Mouse (Mus musculus): ENCODE measurements around the gene Pea15a. TPM values are rescaled to one million over a fixed set of nuclear protein-coding genes. Genes with fewer than 3 reads are reported as not detected.

Pea15a gene
- polyA plus RNA-seq, 1 experiment from 2014 or later = 436 TPM

DNA sequence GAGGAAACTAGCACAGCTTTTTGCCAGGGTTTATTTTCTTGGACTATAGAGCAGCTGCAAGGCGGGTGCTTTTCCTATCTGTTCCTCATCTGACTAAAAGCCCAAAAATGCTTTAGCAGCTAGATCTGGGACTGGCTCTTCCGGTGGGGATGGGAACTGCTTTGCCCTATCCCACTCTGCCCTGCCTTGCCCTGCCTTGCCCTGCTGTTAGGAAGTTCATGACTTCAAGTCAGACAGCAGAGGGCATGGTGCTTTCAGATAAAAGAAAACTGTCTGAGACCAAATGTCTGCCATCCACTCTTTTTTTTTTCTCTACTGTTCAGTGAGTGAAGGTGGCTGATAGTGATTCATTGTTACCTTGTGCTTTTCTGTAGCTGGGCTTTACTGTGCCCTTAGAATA lies 15.0 kb downstream of the Pea15a start:
- Histone ChIP-seq H3K27ac (ENCODE audit: low read depth, low read length) (no peak overlapping the region), H3K36me3 (ENCODE audit: control insufficient read depth, insufficient read depth, low read length) (peaks cover 94% of the 10 kb centered on the region), H3K4me3 (ENCODE audit: low read depth, low read length) (no peak overlapping the region), H3K9ac (ENCODE audit: low read length) (no peak overlapping the region), H3K4me1 (ENCODE audit: control insufficient read depth, insufficient read depth, low read length) (no peaks in the 10 kb centered on the region), H3K4me2 (ENCODE audit: low read length) (no peak overlapping the region), H3K9me3 (replicated peaks; ENCODE audit: control insufficient read depth, low read length) (no peaks in the 10 kb centered on the region), H3K27me3 (replicated peaks; ENCODE audit: control insufficient read depth, insufficient read depth, low read length) (no peaks in the 10 kb centered on the region)
- 90% methylated on average over 2 of the region's 2 CpGs for WGBS
- no peak for ATAC-seq
- DNase-seq (ENCODE audit: low spot score) = no peak

- DNase-seq (ENCODE audit: low spot score) = peak; percentile 24
- ATAC-seq = no peak
- Histone ChIP-seq H3K4me1 (ENCODE audit: control insufficient read depth, insufficient read depth, low read length) (no peaks in the 10 kb centered on the region), H3K4me2 (ENCODE audit: low read length) (no peak overlapping the region), H3K27ac (ENCODE audit: low read depth, low read length) (no peak overlapping the region), H3K9me3 (replicated peaks; ENCODE audit: control insufficient read depth, low read length) (no peaks in the 10 kb centered on the region), H3K36me3 (ENCODE audit: control insufficient read depth, insufficient read depth, low read length) (peaks cover 80% of the 10 kb centered on the region), H3K4me3 (ENCODE audit: low read depth, low read length) (no peak overlapping the region), H3K27me3 (replicated peaks; ENCODE audit: control insufficient read depth, insufficient read depth, low read length) (no peaks in the 10 kb centered on the region), H3K9ac (ENCODE audit: low read length) (no peak overlapping the region)
- WGBS = 69% methylated on average over 4 of the region's 4 CpGs
Measured at GRCm38 (mm10) chr1:172188891-172189290, 17.7 kb downstream of the Pea15a start.

DNA sequence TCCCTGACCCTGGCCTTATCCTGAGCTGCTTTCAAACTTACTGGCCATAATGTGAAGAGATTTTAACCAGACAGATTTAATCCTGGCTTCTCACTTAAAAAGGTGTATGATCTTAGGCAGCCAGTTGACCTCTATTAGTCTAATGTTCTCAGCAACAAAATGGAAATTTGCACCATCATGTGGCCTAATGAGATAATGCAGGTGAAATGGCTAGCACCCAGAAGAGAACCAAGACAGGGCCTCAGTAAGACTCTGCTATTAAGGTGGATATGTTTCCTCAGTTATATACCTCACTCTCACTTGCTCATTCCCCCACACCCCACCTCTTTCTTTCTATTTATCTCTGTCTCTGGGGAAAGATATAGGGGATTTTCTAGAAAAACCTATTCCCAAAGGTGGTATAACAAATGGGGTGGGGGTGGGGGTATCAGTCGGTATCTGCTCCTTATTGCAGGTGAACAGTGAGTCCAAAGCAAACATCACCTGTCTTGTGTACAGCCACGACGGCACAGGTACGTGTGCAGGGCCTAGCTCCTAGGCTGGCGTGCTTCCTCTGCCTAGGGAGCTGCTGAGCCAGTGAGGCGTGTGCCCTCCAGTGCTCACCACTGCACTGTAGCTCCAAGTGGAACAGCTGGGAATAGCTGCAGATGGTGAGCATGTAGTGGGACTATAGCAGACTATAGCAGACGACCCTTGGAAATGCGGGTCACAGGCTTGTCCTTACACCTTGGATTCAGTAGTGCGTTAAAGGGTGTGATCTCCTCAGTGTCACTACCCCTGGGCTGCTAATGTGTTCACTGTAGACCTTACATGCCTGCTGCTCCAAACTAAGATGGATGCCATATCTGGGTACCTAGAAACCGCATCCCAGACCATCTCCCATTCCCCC lies 20.0 kb downstream of the Pea15a start:
- H3K27ac ChIP-seq (ENCODE audit: low read depth, low read length) = no peak overlapping the region
- 97% methylated on average over 10 of the region's 10 CpGs for WGBS
- H3K27me3 ChIP-seq (replicated peaks; ENCODE audit: control insufficient read depth, insufficient read depth, low read length) = no peaks in the 10 kb centered on the region
- H3K9ac ChIP-seq (ENCODE audit: low read length) = no peak overlapping the region
- peaks cover 70% of the 10 kb centered on the region for H3K36me3 ChIP-seq (ENCODE audit: control insufficient read depth, insufficient read depth, low read length)
- ATAC-seq (peak; percentile 26; the same call in 1 of the 2 replicates), DNase-seq (ENCODE audit: low spot score) (no peak)
- no peak overlapping the region for H3K4me2 ChIP-seq (ENCODE audit: low read length)
- no peaks in the 10 kb centered on the region for H3K9me3 ChIP-seq (replicated peaks; ENCODE audit: control insufficient read depth, low read length)
- H3K4me1 ChIP-seq (ENCODE audit: control insufficient read depth, insufficient read depth, low read length) = no peaks in the 10 kb centered on the region
- H3K4me3 ChIP-seq (ENCODE audit: low read depth, low read length) = no peak overlapping the region

DNA sequence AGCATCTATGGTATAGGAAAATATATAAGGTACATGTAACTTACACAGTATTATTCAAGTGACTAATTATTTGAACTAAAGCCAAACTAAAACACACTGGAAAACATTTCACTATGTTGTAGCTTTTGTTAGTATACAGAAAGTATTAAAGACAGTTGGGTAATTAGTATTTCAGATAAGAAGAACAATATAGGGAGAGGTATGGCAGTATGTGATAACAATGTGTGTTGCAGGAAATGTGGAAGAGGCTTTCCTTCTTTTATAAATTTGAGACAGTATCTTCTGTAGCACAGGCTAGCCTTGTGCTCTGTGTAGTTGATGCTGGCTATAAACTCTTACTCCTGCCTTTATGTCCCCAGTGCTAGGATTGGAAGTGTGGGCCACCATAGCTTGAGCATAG lies 22.7 kb downstream of the Pea15a start:
- Histone ChIP-seq H3K27me3 (replicated peaks; ENCODE audit: control insufficient read depth, insufficient read depth, low read length) (no peaks in the 10 kb centered on the region), H3K4me1 (ENCODE audit: control insufficient read depth, insufficient read depth, low read length) (no peaks in the 10 kb centered on the region), H3K9me3 (replicated peaks; ENCODE audit: control insufficient read depth, low read length) (no peaks in the 10 kb centered on the region), H3K27ac (ENCODE audit: low read depth, low read length) (no peak overlapping the region), H3K36me3 (ENCODE audit: control insufficient read depth, insufficient read depth, low read length) (peaks cover 60% of the 10 kb centered on the region), H3K9ac (ENCODE audit: low read length) (no peak overlapping the region), H3K4me2 (ENCODE audit: low read length) (no peak overlapping the region), H3K4me3 (ENCODE audit: low read depth, low read length) (no peak overlapping the region)
- no peak for ATAC-seq
- DNase-seq (ENCODE audit: low spot score) = no peak

DNA sequence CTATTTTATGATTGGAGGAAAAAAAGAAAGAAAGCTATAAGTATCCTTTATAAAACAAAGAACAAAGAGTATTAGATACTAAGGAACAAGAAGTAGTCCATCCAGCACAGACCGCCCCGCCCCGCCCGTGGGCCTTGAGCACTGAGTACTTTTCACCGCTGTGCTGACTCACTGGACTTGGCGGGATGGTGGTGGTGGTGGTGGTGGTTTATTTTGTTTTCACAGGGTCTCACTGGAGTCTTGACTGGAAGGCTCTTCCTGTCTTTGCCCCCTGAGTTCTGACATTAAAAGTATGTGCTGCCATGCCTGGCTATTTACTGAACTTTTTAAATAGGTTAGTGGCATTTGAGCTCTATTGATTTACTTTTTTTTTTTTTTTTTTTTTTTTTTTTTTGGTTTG lies 23.5 kb downstream of the Pea15a start:
- no peaks in the 10 kb centered on the region for H3K27me3 ChIP-seq (replicated peaks; ENCODE audit: control insufficient read depth, insufficient read depth, low read length)
- ATAC-seq (no peak), DNase-seq (ENCODE audit: low spot score) (no peak)
- no peak overlapping the region for H3K9ac ChIP-seq (ENCODE audit: low read length)
- no peak overlapping the region for H3K4me2 ChIP-seq (ENCODE audit: low read length)
- H3K27ac ChIP-seq (ENCODE audit: low read depth, low read length) = no peak overlapping the region
- 97% methylated on average over 6 of the region's 6 CpGs for WGBS
- H3K9me3 ChIP-seq (replicated peaks; ENCODE audit: control insufficient read depth, low read length) = no peaks in the 10 kb centered on the region
- no peaks in the 10 kb centered on the region for H3K4me1 ChIP-seq (ENCODE audit: control insufficient read depth, insufficient read depth, low read length)
- H3K4me3 ChIP-seq (ENCODE audit: low read depth, low read length) = no peak overlapping the region
- H3K36me3 ChIP-seq (ENCODE audit: control insufficient read depth, insufficient read depth, low read length) = peaks cover 56% of the 10 kb centered on the region

DNA sequence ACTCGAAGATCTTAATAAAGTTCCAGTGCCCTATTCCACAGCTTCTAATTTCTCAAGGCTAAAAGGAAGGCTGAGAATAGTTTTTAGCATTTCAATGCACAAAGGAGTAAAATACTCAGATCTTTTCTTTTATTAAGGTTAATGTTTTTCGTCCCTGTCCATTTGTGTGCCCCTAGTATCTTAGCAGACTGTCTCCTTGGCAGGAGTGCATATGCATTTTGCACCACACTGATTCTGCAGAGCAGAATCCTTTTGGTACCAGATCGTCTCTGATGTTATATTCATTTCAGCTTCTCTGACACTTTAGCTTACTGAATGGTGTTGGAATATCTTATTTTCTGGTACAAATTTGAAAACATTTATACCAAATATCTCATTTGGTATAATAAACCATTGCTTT lies 24.8 kb downstream of the Pea15a start:
- WGBS = 91% methylated on average over 3 of the region's 3 CpGs
- no peak overlapping the region for H3K4me3 ChIP-seq (ENCODE audit: low read depth, low read length)
- no peak overlapping the region for H3K4me2 ChIP-seq (ENCODE audit: low read length)
- no peaks in the 10 kb centered on the region for H3K9me3 ChIP-seq (replicated peaks; ENCODE audit: control insufficient read depth, low read length)
- H3K27me3 ChIP-seq (replicated peaks; ENCODE audit: control insufficient read depth, insufficient read depth, low read length) = no peaks in the 10 kb centered on the region
- H3K36me3 ChIP-seq (ENCODE audit: control insufficient read depth, insufficient read depth, low read length) = peaks cover 51% of the 10 kb centered on the region
- ATAC-seq = no peak
- H3K9ac ChIP-seq (ENCODE audit: low read length) = no peak overlapping the region
- H3K4me1 ChIP-seq (ENCODE audit: control insufficient read depth, insufficient read depth, low read length) = no peaks in the 10 kb centered on the region
- no peak overlapping the region for H3K27ac ChIP-seq (ENCODE audit: low read depth, low read length)
- no peak for DNase-seq (ENCODE audit: low spot score)

DNA sequence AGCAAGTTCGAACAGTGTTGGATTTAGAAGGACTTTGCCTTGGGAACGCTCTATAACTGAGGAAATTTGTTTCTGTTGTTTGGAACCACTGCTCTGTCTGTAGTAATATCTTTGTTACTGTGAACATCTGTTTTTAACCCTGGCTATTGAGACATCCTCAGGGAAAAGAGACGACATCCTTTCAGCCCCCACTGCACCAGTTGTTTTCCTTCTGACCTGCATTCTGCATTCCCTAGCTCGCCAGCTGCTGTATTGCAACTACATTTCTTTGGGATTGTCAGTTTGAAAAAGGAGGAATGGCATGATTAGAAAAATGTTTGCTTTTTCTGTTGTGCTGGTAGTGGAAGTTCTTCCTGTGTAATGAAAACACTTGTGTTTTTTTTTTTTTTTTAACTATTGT lies 25.7 kb downstream of the Pea15a start:
- peaks cover 48% of the 10 kb centered on the region for H3K36me3 ChIP-seq (ENCODE audit: control insufficient read depth, insufficient read depth, low read length)
- WGBS = 87% methylated on average over 4 of the region's 4 CpGs
- ATAC-seq = no peak
- no peak overlapping the region for H3K4me3 ChIP-seq (ENCODE audit: low read depth, low read length)
- no peak for DNase-seq (ENCODE audit: low spot score)
- no peaks in the 10 kb centered on the region for H3K27me3 ChIP-seq (replicated peaks; ENCODE audit: control insufficient read depth, insufficient read depth, low read length)
- no peak overlapping the region for H3K27ac ChIP-seq (ENCODE audit: low read depth, low read length)
- no peaks in the 10 kb centered on the region for H3K4me1 ChIP-seq (ENCODE audit: control insufficient read depth, insufficient read depth, low read length)
- H3K9ac ChIP-seq (ENCODE audit: low read length) = no peak overlapping the region
- H3K4me2 ChIP-seq (ENCODE audit: low read length) = no peak overlapping the region
- no peaks in the 10 kb centered on the region for H3K9me3 ChIP-seq (replicated peaks; ENCODE audit: control insufficient read depth, low read length)

DNA sequence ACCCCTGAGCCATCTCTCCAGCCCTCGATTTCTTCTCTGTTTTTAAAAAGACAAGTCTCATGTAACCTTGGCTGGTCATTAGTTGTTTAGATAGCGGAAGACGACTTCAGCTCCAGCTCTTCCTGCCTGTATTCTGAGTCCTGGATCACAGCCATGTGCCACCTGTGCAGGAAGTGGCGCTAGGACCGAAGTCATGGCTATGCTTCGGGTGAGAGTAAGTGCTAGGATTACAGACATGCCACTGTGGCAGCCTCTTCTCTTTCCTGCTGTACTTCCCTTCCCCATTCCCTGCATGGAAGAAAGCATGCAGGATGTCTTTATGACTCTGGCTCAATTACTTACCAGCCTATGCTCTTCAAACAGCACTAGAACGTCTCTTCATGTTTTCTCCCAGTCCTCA lies 27.5 kb downstream of the Pea15a start:
- no peak overlapping the region for H3K9ac ChIP-seq (ENCODE audit: low read length)
- H3K9me3 ChIP-seq (replicated peaks; ENCODE audit: control insufficient read depth, low read length) = no peaks in the 10 kb centered on the region
- no peaks in the 10 kb centered on the region for H3K4me1 ChIP-seq (ENCODE audit: control insufficient read depth, insufficient read depth, low read length)
- DNase-seq (ENCODE audit: low spot score) (no peak), ATAC-seq (no peak)
- 81% methylated on average over 7 of the region's 7 CpGs for WGBS
- H3K36me3 ChIP-seq (ENCODE audit: control insufficient read depth, insufficient read depth, low read length) = peaks cover 58% of the 10 kb centered on the region
- no peak overlapping the region for H3K4me2 ChIP-seq (ENCODE audit: low read length)
- no peaks in the 10 kb centered on the region for H3K27me3 ChIP-seq (replicated peaks; ENCODE audit: control insufficient read depth, insufficient read depth, low read length)
- no peak overlapping the region for H3K4me3 ChIP-seq (ENCODE audit: low read depth, low read length)
- H3K27ac ChIP-seq (ENCODE audit: low read depth, low read length) = no peak overlapping the region

GRCm38 (mm10) chr1:172177791-172178190 lies 28.8 kb downstream of the Pea15a start:
- ATAC-seq (no peak), DNase-seq (ENCODE audit: low spot score) (no peak)
- Histone ChIP-seq H3K4me2 (ENCODE audit: low read length) (no peak overlapping the region), H3K27me3 (replicated peaks; ENCODE audit: control insufficient read depth, insufficient read depth, low read length) (no peaks in the 10 kb centered on the region), H3K4me3 (ENCODE audit: low read depth, low read length) (no peak overlapping the region), H3K4me1 (ENCODE audit: control insufficient read depth, insufficient read depth, low read length) (no peaks in the 10 kb centered on the region), H3K36me3 (ENCODE audit: control insufficient read depth, insufficient read depth, low read length) (peaks cover 68% of the 10 kb centered on the region), H3K27ac (ENCODE audit: low read depth, low read length) (no peak overlapping the region), H3K9ac (ENCODE audit: low read length) (no peak overlapping the region), H3K9me3 (replicated peaks; ENCODE audit: control insufficient read depth, low read length) (no peaks in the 10 kb centered on the region)
- WGBS = 75% methylated on average over 7 of the region's 7 CpGs

Measured in forebrain, embryonic 14.5 days (tissue).